Mouse (Mus musculus) limb, embryonic 10.5 days (tissue): Measurements from ENCODE around the gene Zfp27. TPM values are rescaled to one million over a fixed set of nuclear protein-coding genes. Genes with fewer than 3 reads are reported as not detected.
"Not testable (repeated sequence)": the region's sequence is repeated elsewhere in the genome, so short reads cannot be mapped to it uniquely, and the experiment has no call there.

ENCODE experiments used
- DNase-seq: peaks from one replicate; pipeline ENCODE4 v3.0.0-alpha.2; 2017; ENCODE audit warnings: low spot score
- H3K27ac ChIP-seq: fragments of 300-500 bp; sonication (generic); 2 replicates; pipeline ENCODE4 v1.5.1; 2016; ENCODE audit warnings: mild to moderate bottlenecking
- H3K27me3 ChIP-seq: fragments of 300-500 bp; sonication (generic); 2 replicates; pipeline ENCODE4 v1.6.1; 2016; ENCODE audit warnings: low read depth, mild to moderate bottlenecking; ENCODE audit not compliant: poor library complexity, severe bottlenecking
- H3K36me3 ChIP-seq: fragments of 300-500 bp; sonication (generic); 2 replicates; pipeline ENCODE4 v1.6.1; 2016; ENCODE audit warnings: mild to moderate bottlenecking, moderate library complexity
- H3K4me1 ChIP-seq: fragments of 300-500 bp; sonication (generic); 2 replicates; pipeline ENCODE4 v1.6.1; 2016
- H3K4me3 ChIP-seq: fragments of 300-500 bp; sonication (generic); 2 replicates; pipeline ENCODE4 v1.5.1; 2016; ENCODE audit warnings: mild to moderate bottlenecking, moderate library complexity
- H3K9me3 ChIP-seq: fragments of 300-500 bp; sonication (generic); replicated peaks from 2 replicates; pipeline ENCODE4 v1.6.1; 2016; ENCODE audit warnings: mild to moderate bottlenecking
- whole genome bisulfite sequencing: fragments of 180-500 bp; shearing (Covaris S2); methylation state at CpG from one replicate; pipeline ENCODE4 v1.1.7; 2016; 5-methylcytosine and 5-hydroxymethylcytosine counted together
- polyA plus RNA-seq: library from polyadenylated mRNA; unstranded; fragments of >200 nt; fragmentation: Nextera tagmentation; extraction: Ambion mirVana; gene quantifications from 2 replicates; pipeline ENCODE4 v1.2.1, GENCODE M21; 2016

Zfp27 gene
- polyA plus RNA-seq, 1 experiment from 2014 or later: 11.9 TPM

DNA sequence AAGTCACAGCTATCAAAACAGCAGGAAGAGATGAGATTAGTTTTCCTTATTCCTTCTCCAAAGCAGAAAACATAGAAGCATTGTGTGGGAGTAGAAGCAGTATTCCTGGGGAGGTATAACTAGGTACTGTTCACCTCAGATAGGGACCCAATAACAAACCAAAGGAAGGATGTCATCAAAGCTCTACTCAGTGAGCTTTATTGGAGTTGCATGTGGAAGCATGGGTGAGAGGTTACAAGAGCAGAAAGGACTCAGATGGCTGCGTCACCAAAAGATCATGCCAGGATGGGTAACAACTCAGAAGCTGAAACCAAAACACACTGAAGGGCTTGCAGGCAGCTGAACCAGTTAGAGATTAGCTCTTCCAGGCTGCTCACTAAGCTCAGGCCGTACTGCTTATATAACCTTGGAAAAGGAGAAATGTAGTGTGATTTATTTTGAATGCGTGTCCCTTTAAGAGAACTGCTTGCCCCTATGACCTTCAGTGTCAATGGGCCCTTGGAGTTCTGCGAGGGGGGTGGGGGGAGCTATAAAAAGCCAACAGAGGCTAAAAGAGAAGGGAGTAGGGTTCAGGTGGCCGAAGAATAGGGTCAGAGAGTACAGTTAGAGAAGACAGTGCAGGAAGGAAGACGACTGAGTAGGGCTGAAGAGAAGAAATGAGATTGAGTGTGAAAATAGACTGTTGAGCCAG is 11.1 kb upstream of the Zfp27 start:
- H3K27me3 ChIP-seq: no peaks in the 10 kb centered on the region
- no peak overlapping the region for H3K4me3 ChIP-seq
- H3K36me3 ChIP-seq: peaks cover 46% of the 10 kb centered on the region
- DNase-seq: no peak
- no peaks in the 10 kb centered on the region for H3K9me3 ChIP-seq
- WGBS: 52% methylated on average over 6 of the region's 6 CpGs
- no peak overlapping the region for H3K27ac ChIP-seq
- 0 out of 2 replicates have a peak, but pooled peaks cover 6% of the 10 kb centered on the region for H3K4me1 ChIP-seq

GRCm38 (mm10) chr7:29912172-29912571 is 5.8 kb upstream of the Zfp27 start:
- Histone ChIP-seq H3K4me3 (no peak overlapping the region), H3K4me1 (peaks cover 15% of the 10 kb centered on the region), H3K27ac (no peak overlapping the region), H3K27me3 (no peaks in the 10 kb centered on the region), H3K36me3 (peaks cover 67% of the 10 kb centered on the region), H3K9me3 (no peaks in the 10 kb centered on the region)
- 95% methylated on average over 13 of the region's 13 CpGs for WGBS
- DNase-seq: no peak

GRCm38 (mm10) chr7:29910252-29910651 is 3.9 kb upstream of the Zfp27 start:
- H3K4me3 ChIP-seq: no peak overlapping the region
- 72% methylated on average over 2 of the region's 2 CpGs for WGBS
- peaks cover 49% of the 10 kb centered on the region for H3K36me3 ChIP-seq
- DNase-seq: no peak
- H3K4me1 ChIP-seq: peaks cover 20% of the 10 kb centered on the region
- no peak overlapping the region for H3K27ac ChIP-seq
- H3K27me3 ChIP-seq: no peaks in the 10 kb centered on the region
- no peaks in the 10 kb centered on the region for H3K9me3 ChIP-seq

GRCm38 (mm10) chr7:29908130-29908950 is 2.0 kb upstream of the Zfp27 start, which contains the start of gene Zfp383:
TSS of gene Zfp383 (plus strand) at chr7:29908223.
- peaks cover 36% of the 10 kb centered on the region for H3K36me3 ChIP-seq
- no peaks in the 10 kb centered on the region for H3K9me3 ChIP-seq
- under 1% methylated on average over 33 of the region's 33 CpGs for WGBS
- peak within 1 kb of the TSS; percentile 67 for H3K4me3 ChIP-seq
- peak within 1 kb of the TSS; percentile 92 for H3K27ac ChIP-seq
- H3K27me3 ChIP-seq: no peaks in the 10 kb centered on the region
- peak; percentile 90 for DNase-seq
- peaks cover 20% of the 10 kb centered on the region for H3K4me1 ChIP-seq

DNA sequence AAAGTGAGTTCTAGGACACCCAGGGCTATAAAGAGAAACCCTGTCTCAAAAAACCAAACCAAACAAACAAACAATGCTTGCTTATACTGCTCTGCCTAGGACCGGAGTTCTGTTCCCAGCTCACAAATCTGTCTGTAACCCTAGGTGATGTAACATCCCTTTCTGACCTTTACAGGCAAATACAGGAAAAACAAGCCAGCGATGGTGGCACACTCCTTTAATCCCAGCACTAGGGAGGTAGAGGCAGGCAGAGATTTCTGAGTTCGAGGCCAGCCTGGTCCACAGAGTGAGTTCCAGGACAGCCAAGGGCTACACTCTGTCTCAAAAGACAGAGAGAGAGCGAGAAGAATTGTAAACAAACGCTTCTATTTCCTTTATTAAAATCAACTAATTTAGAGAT is 834 bp upstream of the Zfp27 start:
- WGBS: 89% methylated on average over 5 of the region's 5 CpGs
- Histone ChIP-seq H3K4me1 (peaks cover 20% of the 10 kb centered on the region), H3K9me3 (no peaks in the 10 kb centered on the region), H3K27ac (no peak overlapping the region; the same call in 1 of the 2 replicates), H3K36me3 (peaks cover 36% of the 10 kb centered on the region), H3K27me3 (no peaks in the 10 kb centered on the region), H3K4me3 (peak overlapping the region; percentile 67; the same call in 1 of the 2 replicates)
- DNase-seq: no peak

DNA sequence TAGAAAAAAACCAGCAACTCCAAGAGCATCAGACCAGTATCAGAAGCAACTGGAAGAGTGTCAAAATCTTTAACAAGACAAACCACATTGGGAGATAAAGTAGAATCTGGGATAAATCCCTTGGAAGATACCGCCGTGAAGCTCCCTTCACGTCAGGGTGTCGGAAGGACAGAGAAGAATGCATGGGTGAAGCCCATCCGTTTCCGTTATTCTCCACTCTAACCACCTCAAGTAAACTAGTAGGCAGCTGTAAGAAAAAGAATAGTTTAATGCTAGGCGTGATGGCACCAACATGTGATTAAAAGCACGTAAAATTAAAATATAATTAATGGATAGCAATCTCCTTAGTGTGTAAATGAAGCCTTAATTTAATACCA is 298 bp upstream of the Zfp27 start:
- Histone ChIP-seq H3K36me3 (peaks cover 33% of the 10 kb centered on the region), H3K9me3 (no peaks in the 10 kb centered on the region), H3K4me3 (peak overlapping the region; percentile 67), H3K27ac (peak overlapping the region; percentile 91), H3K27me3 (no peaks in the 10 kb centered on the region), H3K4me1 (peaks cover 20% of the 10 kb centered on the region)
- WGBS: 35% methylated on average over 8 of the region's 8 CpGs
- peak; percentile 36 for DNase-seq

DNA sequence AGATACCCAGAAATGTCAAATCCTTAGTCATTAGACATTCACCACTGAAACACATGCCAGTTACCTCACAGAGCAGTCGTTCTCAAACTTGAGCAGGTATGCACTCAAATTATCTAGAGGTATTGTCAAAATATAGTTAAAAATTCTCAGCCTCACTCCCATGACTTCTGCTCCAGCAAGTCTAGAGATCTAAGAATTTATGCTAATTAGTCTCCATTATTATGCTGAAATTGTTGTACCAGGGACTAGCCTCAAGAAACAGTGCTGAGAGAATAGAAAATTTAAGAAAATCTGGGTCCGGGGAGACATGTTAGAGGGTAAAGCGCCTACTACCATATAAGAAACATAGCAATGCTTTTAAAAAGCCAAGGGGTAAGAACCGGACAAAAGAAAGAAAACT is 2.3 kb downstream of the Zfp27 start:
- no peaks in the 10 kb centered on the region for H3K27me3 ChIP-seq
- H3K4me3 ChIP-seq: no peak overlapping the region
- no peak overlapping the region for H3K27ac ChIP-seq
- H3K9me3 ChIP-seq: no peaks in the 10 kb centered on the region
- peaks cover 11% of the 10 kb centered on the region; the same call in 1 of the 2 replicates for H3K4me1 ChIP-seq
- peaks cover 44% of the 10 kb centered on the region for H3K36me3 ChIP-seq
- WGBS: 95% methylated on average over 4 of the region's 4 CpGs
- DNase-seq: no peak

DNA sequence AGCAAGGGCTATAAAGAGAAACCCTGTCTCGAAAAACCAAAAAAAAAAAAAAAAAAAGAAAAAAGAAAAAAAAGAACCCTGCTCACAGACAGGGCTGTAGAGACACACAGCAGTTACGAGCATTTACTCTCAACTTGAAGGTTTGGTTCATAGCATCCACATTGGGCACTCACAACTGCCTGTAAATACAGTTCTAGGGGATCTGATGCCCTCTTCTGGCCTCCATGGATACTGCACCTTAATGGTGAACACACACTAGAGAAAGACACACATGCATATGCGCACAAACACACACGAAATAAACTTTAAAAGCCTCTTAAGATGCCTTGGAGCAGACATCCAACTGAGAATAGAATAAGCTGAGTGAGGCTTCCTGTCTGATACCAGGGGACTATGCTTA is 8.0 kb downstream of the Zfp27 start:
- H3K27ac ChIP-seq: no peak overlapping the region
- H3K36me3 ChIP-seq: peaks cover 94% of the 10 kb centered on the region
- H3K4me1 ChIP-seq: no peaks in the 10 kb centered on the region
- no peaks in the 10 kb centered on the region for H3K27me3 ChIP-seq
- peaks cover 28% of the 10 kb centered on the region for H3K9me3 ChIP-seq
- no peak for DNase-seq
- 96% methylated on average over 4 of the region's 4 CpGs for WGBS
- H3K4me3 ChIP-seq: no peak overlapping the region

GRCm38 (mm10) chr7:29892756-29893155 is 13.6 kb downstream of the Zfp27 start:
- Histone ChIP-seq H3K36me3 (peaks cover 78% of the 10 kb centered on the region), H3K9me3 (peaks cover 34% of the 10 kb centered on the region)

DNA sequence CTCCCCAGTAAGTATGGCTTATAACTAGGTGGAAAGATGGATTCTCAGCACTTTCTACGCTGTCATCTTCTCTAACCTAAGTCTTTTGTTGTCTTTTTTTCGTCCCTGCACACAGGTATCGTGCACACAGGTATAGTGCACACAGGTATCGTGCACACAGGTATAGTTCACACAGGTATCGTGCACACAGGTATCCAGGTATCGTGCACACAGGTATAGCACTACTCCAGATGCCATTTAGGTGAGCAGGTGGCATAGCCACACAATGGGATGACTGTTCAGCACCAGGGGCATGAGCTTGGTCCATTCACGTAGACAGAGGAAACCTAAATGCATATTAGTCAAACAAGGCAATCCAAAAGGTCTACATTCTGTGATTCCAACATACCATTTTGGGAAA is 15.9 kb downstream of the Zfp27 start:
- H3K4me3 ChIP-seq: no peak overlapping the region
- peaks cover 56% of the 10 kb centered on the region for H3K36me3 ChIP-seq
- peaks cover 35% of the 10 kb centered on the region for H3K9me3 ChIP-seq
- no peaks in the 10 kb centered on the region for H3K27me3 ChIP-seq
- no peak for DNase-seq
- H3K4me1 ChIP-seq: no peaks in the 10 kb centered on the region
- WGBS: 95% methylated on average over 7 of the region's 7 CpGs
- H3K27ac ChIP-seq: no peak overlapping the region

More at GRCm38 (mm10) chr7:29892756-29893155, 13.6 kb downstream of the Zfp27 start:
- H3K4me3 ChIP-seq: no peak overlapping the region
- no peak for DNase-seq
- H3K4me1 ChIP-seq: no peaks in the 10 kb centered on the region
- H3K27ac ChIP-seq: no peak overlapping the region
- 96% methylated on average over 4 of the region's 4 CpGs for WGBS
- no peaks in the 10 kb centered on the region for H3K27me3 ChIP-seq

DNA sequence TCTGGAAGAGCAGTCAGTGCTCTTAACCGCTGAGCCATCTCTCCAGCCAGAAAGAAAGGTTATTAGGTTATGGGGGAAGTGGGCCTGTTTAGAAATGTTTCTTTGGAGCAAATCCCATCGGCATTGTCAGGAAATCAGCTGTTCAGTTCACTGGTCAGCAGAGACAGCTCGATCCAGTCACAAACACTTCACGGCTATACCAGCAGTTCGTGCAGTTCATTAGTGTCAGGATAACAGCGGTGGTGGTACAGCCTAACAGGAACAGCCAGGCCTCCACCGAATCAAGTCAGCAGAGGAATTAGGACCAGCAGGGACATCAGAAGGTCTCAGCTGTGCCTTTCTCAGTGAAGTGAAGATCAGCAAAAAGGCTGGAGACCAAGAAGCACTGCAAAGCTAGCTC is 25.5 kb downstream of the Zfp27 start:
- Histone ChIP-seq H3K9me3 (peaks cover 2% of the 10 kb centered on the region; the same call in 1 of the 2 replicates), H3K27ac (no peak overlapping the region), H3K4me1 (peaks cover 3% of the 10 kb centered on the region; the same call in 1 of the 2 replicates), H3K27me3 (no peaks in the 10 kb centered on the region), H3K36me3 (peaks cover 18% of the 10 kb centered on the region), H3K4me3 (no peak overlapping the region)
- WGBS: 93% methylated on average over 7 of the region's 7 CpGs
- no peak for DNase-seq

DNA sequence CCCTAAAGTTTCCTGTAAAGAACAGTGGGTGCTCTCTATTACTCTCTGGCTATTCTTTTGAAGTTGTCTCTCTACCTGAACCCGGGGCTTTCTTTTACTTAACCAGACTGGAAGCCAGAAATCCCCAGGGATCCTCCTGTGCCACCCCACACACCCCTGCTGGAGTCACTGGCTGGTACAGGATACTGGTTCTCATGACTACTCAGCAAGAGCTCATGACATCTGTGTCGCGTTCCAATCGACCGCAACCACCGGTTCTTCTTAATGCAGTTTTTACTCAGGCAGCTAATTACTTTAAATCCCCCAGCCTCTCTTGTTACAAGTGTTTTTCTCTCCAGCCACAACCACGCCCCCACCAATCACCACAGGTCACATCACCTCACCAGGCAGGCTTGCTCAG is 26.3 kb downstream of the Zfp27 start:
- Histone ChIP-seq H3K9me3 (peaks cover 11% of the 10 kb centered on the region), H3K36me3 (peaks cover 27% of the 10 kb centered on the region), H3K27me3 (no peaks in the 10 kb centered on the region), H3K27ac (no peak overlapping the region), H3K4me1 (peaks cover 3% of the 10 kb centered on the region; the same call in 1 of the 2 replicates), H3K4me3 (no peak overlapping the region)
- DNase-seq: no peak
- 63% methylated on average over 7 of the region's 7 CpGs for WGBS

DNA sequence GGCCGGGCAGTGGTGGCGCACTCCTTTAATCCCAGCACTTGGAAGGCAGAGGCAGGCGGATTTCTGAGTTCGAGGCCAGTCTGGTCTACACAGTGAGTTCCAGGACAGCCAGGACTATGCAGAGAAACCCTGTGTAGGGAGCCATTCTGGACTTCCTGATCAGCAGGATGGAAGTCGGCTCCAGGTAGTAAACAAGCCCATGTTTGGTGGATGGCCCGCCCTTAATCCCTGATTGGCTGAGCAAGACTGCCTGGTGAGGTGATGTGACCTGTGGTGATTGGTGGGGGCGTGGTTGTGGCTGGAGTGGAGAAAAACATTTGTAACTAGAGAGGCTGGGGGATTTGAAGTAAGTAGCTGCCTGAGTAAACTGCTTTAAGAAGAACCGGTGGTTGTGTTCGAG is 28.8 kb downstream of the Zfp27 start:
- DNase-seq, H3K4me1 ChIP-seq, H3K27ac ChIP-seq, H3K27me3 ChIP-seq, H3K4me3 ChIP-seq: not testable (repeated sequence)
- WGBS: 92% methylated on average over 9 of the region's 9 CpGs
- peaks cover 45% of the 10 kb centered on the region for H3K36me3 ChIP-seq
- H3K9me3 ChIP-seq: peaks cover 20% of the 10 kb centered on the region
